Mouse (Mus musculus): Measurements from ENCODE around the gene Fam98b.

DNA sequence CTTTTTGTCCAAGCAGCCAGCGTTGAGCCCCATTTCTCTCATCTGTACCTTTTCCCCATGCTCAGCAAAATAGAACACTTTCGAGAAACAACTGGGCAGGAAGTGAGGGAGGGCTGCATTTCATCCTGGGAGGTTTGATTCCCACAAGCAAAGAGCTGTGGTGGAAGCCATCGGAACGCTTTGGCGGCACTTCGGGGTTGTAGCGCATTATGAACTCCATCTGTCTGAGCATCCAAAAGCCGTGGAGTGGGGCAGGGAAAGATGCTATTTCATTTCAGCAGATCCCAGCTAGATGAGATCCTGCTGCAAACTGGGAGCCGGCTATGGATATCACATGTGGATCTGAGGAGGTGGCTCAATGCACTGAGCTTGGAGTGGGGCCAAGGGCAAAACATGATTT, 26.9 kb upstream of the Fam98b start:
- no peak for TF ChIP-seq CTCF (IDR thresholded peaks at IDR 0.05; ENCODE audit: extremely low read depth, insufficient read length, insufficient replicate concordance, low read depth, low read length)
- no peak for TF ChIP-seq POLR2A (IDR thresholded peaks at IDR 0.05; ENCODE audit: low read depth, low read length)

All from small intestine, adult 2 months (tissue).